Comparison of ENCODE assay signal across 25 mouse cellular contexts in the genomic region with DNA sequence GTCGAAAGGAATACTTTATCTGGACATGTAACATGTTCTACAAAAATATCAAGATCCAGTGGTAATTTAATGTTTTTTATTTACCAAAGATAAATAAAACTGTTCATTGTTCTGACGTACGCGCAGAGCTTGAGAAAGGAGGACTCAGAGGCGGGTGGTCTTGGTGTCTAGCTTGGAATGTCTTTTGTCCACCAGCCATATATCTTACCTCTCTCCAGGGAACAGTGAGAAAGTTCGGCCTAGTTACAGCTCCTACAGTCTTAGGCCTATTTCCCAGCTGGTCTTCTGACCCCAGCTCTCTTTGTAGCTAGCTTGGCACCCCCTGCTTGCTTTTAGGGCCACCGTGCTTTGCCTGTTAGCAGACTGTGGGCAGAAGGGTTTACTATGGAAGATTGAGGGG. TPM values are rescaled to one million over a fixed set of nuclear protein-coding genes. Genes with fewer than 3 reads are reported as not detected.
DNase-seq lines count a peak whose midpoint lies in the region; ATAC-seq lines count a peak whose summit lies in the region.
"Had no signal": no experiment of that assay in that cellular context is flagged by ENCODE, and none has a peak within 500 bp of the region (broad histone marks: within the 10 kb centered on the region; RNA-seq: fewer than 3 reads in every experiment).

No protein-coding gene starts in this region.

- WGBS in kidney, embryonic 16.5 days = 45% methylated on average over 7 of the region's 7 CpGs
- WGBS in neural tube, embryonic 13.5 days = 12% methylated on average over 7 of the region's 7 CpGs

- H3K4me2 ChIP-seq in kidney, embryonic 16.5 days (replicated peaks; ENCODE audit: low read depth, low read length) = no peak overlapping the region
- H3K4me2 ChIP-seq in neural tube, embryonic 13.5 days = no peak overlapping the region
- H3K4me2 ChIP-seq: embryonic facial prominence, embryonic 15.5 days; heart, embryonic 11.5 days; heart, embryonic 15.5 days; hindbrain, embryonic 13.5 days had no signal

- no peaks in the 10 kb centered on the region for H3K36me3 ChIP-seq in kidney, embryonic 16.5 days (ENCODE audit: insufficient read depth, low read length)
- no peaks in the 10 kb centered on the region for H3K36me3 ChIP-seq in neural tube, embryonic 13.5 days
- H3K36me3 ChIP-seq: embryonic facial prominence, embryonic 15.5 days; forebrain, embryonic 10.5 days; G1E; heart, embryonic 15.5 days; hindbrain, embryonic 13.5 days had no signal

- ATAC-seq in kidney, embryonic 16.5 days (ENCODE audit: low FRiP score, low TSS enrichment) = no peak
- ATAC-seq in neural tube, embryonic 13.5 days (ENCODE audit: low read depth) = 0 out of 2 replicates have a peak, but pooled peaks have one; percentile 36
- ATAC-seq: CD4-positive, CD25-positive, alpha-beta regulatory T cell, adult 4 months; forebrain, embryonic 14.5 days had no signal

- peak; percentile 36 for DNase-seq in embryo, embryonic 10 days (ENCODE audit: low spot score)
- DNase-seq in embryo, embryonic 9.5 days (ENCODE audit: extremely low spot score) = no peak
- no peak for DNase-seq in kidney, postnatal 14 days
- DNase-seq in embryo, embryonic 10.5 days (ENCODE audit: low spot score) = peak; percentile 33
- DNase-seq in layer of hippocampus, adult 9-10 months (ENCODE audit: low spot score) = no peak
- DNase-seq: adrenal gland, adult 8-10 months; adrenal gland, postnatal 36 days; B cell, adult 2 months; cerebellum, adult 2 months; cerebellum, postnatal 10 days; gastrocnemius, postnatal 36 days; heart, adult 18-20 months; heart, postnatal 14 days had no signal

- H3K4me3 ChIP-seq in kidney, embryonic 16.5 days (ENCODE audit: low read length) = no peak overlapping the region
- H3K4me3 ChIP-seq in neural tube, embryonic 13.5 days = no peak overlapping the region
- H3K4me3 ChIP-seq: embryonic facial prominence, embryonic 15.5 days; erythroblast, embryonic 14.5 days; forebrain, embryonic 10.5 days; heart, embryonic 15.5 days; hindbrain, embryonic 13.5 days had no signal

- H3K27me3 ChIP-seq in kidney, embryonic 16.5 days (ENCODE audit: insufficient read depth, low read length) = no peaks in the 10 kb centered on the region
- H3K27me3 ChIP-seq in neural tube, embryonic 13.5 days = no peaks in the 10 kb centered on the region; the same call in 1 of the 2 replicates
- H3K27me3 ChIP-seq: embryonic facial prominence, embryonic 15.5 days; heart, embryonic 15.5 days; hindbrain, embryonic 13.5 days had no signal

- H3K4me1 ChIP-seq in kidney, embryonic 16.5 days (ENCODE audit: insufficient read depth, low read length) = 0 out of 2 replicates have a peak, but pooled peaks cover 2% of the 10 kb centered on the region
- H3K4me1 ChIP-seq in neural tube, embryonic 13.5 days (replicated peaks) = peaks cover 5% of the 10 kb centered on the region
- H3K4me1 ChIP-seq: embryonic facial prominence, embryonic 15.5 days; forebrain, embryonic 10.5 days; heart, embryonic 15.5 days; hindbrain, embryonic 13.5 days had no signal

- H3K27ac ChIP-seq in kidney, embryonic 16.5 days (ENCODE audit: low read length) = peak overlapping the region; percentile 44; the same call in 1 of the 2 replicates
- H3K27ac ChIP-seq in neural tube, embryonic 13.5 days (replicated peaks) = no peak overlapping the region
- H3K27ac ChIP-seq: embryonic facial prominence, embryonic 15.5 days; forebrain, embryonic 10.5 days; heart, embryonic 15.5 days; hindbrain, embryonic 13.5 days had no signal

- no peak overlapping the region for H3K9ac ChIP-seq in kidney, embryonic 16.5 days (replicated peaks; ENCODE audit: low read length)
- no peak overlapping the region for H3K9ac ChIP-seq in neural tube, embryonic 13.5 days
- H3K9ac ChIP-seq: embryonic facial prominence, embryonic 15.5 days; heart, embryonic 15.5 days; hindbrain, embryonic 13.5 days had no signal

- H3K9me3 ChIP-seq in kidney, embryonic 16.5 days (ENCODE audit: low read length) = no peaks in the 10 kb centered on the region
- H3K9me3 ChIP-seq in neural tube, embryonic 13.5 days = no peaks in the 10 kb centered on the region
- H3K9me3 ChIP-seq: embryonic facial prominence, embryonic 15.5 days; forebrain, embryonic 10.5 days; G1E; heart, embryonic 15.5 days; hindbrain, embryonic 13.5 days had no signal

RNA-seq across cellular contexts. Expression of a gene that starts 14.9 kb away (rescaled TPM):
- polyA plus RNA-seq in kidney, embryonic 16.5 days (2015; fragmentation: Nextera tagmentation; extraction: Ambion mirVana) = not detected in 2 replicates
- not detected in 2 replicates for polyA plus RNA-seq in neural tube, embryonic 13.5 days (2015; fragmentation: Nextera tagmentation; extraction: Ambion mirVana)
- polyA plus RNA-seq: CD4-positive, CD25-positive, alpha-beta regulatory T cell, adult 4 months; cerebellum, adult 2 months; embryonic facial prominence, embryonic 11.5 days; embryonic facial prominence, embryonic 15.5 days; erythroblast, embryonic 14.5 days; forebrain, embryonic 10.5 days; forebrain, embryonic 14.5 days; G1E; heart, embryonic 11.5 days; heart, embryonic 15.5 days; hindbrain, embryonic 13.5 days had no signal

RNA-seq across cellular contexts. Expression of a gene that starts 39.6 kb away (rescaled TPM):
- 0.15 and 0.17 TPM in 2 replicates for polyA plus RNA-seq in kidney, embryonic 16.5 days (2015; fragmentation: Nextera tagmentation; extraction: Ambion mirVana)
- not detected in 2 replicates for polyA plus RNA-seq in neural tube, embryonic 13.5 days (2015; fragmentation: Nextera tagmentation; extraction: Ambion mirVana)
- polyA plus RNA-seq: CD4-positive, CD25-positive, alpha-beta regulatory T cell, adult 4 months; cerebellum, adult 2 months; embryonic facial prominence, embryonic 11.5 days; erythroblast, embryonic 14.5 days; forebrain, embryonic 10.5 days; forebrain, embryonic 14.5 days; G1E; heart, embryonic 11.5 days; heart, embryonic 15.5 days; hindbrain, embryonic 13.5 days had no signal

RNA-seq across cellular contexts. Expression of a gene that starts 52.6 kb away (rescaled TPM):
- polyA plus RNA-seq in kidney, embryonic 16.5 days (2015; fragmentation: Nextera tagmentation; extraction: Ambion mirVana) = 13.8 and 18.9 TPM in 2 replicates
- polyA plus RNA-seq in neural tube, embryonic 13.5 days (2015; fragmentation: Nextera tagmentation; extraction: Ambion mirVana) = 5.7 and 5.8 TPM in 2 replicates
- polyA plus RNA-seq: CD4-positive, CD25-positive, alpha-beta regulatory T cell, adult 4 months; cerebellum, adult 2 months; erythroblast, embryonic 14.5 days; G1E had no signal

Comparison
In these comparisons a context has a peak if more than half of its experiments do, and no peak if none do; other contexts are left out.
1. DNase-seq: peak in embryo, embryonic 10 days (single experiment) and embryo, embryonic 10.5 days (single experiment); none in embryo, embryonic 9.5 days (single experiment), kidney, postnatal 14 days (single experiment) and layer of hippocampus, adult 9-10 months (single experiment).